Mouse (Mus musculus): Measurements from ENCODE around the gene Zfp775.

Zfp775 gene

DNA sequence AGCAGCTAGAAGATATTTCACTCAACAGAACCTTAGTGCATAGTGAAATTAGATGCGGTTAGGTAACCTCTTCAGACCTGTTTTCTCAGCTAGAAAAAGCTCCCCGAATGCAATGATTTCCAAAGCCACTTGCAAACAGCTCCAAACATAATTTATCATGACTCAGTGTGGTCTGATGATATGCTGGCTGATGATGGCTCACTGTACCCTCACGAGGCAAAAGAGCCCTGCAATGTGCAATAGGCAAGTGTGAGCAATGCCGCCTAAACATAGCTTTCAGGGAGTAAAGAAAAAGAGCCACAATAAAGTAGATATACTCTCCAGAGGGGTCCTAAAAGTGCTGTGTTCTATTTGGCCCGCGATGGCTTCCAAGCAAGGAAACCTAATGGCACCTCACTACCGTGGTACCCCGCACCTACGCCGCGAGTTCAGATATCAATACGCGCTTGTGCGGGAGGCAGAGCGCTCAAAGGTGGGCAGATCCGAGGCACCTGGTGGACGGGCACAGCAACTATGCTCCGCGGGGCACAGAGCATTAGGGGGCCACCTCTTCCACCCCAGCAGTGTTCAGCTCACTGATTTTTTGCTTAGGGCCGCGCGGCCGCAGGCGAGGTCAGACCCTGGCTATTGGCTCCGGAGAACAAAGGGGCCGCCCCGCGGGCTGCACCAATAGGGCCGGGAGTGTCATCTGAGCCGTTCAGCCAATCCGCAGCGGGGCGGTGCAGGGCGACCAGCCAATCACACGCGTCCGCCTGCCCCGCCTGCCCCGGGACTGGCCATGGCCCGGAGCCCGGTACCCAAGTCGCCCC, at the start of gene Zfp775:
TSS of gene Zfp775 (plus strand) at position 793 of the 809 bp plus-strand sequence.
- DNase-seq (ENCODE audit: low spot score), result peak; percentile 96

DNA sequence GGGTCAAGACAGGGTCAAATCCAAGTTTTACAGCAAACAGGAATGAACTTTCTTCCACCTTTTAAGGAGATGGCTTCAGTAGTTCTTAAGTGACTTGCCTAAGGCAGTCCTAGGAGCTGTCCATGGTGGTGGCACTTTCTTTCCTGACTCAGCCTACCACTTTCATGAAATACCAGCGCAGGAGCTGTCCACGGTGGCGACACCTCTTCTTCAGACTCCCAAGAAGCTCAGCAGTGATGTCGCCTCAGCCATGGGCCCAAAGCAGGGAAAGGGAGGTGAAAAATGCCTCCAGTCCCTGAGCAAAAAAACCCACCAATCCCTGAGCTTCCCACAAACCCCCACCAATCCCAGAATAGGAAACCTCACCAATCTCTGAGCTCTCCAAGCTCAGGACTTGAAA, 48.9 kb upstream of the Zfp775 start:
- no peak for DNase-seq (ENCODE audit: low spot score)

DNA sequence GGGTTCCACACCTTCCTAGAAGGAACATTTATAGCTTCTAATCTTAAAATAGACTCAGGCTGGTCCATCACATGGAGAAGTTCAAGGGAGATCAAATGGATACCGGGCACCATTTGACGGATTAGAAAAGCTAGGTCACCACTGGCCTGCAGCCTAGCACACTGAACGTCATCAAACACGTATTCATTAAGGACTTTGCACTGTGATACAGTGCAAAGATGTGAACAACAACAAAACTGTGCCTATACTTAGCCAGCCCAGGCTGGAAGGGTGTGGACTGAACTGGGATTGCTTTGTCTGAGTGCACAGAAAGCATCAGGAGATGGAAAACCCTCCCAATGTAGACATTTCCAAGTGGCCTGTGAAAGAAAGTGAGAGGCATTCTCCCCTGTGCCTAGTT, 48.0 kb upstream of the Zfp775 start:
- no peak for DNase-seq (ENCODE audit: low spot score)

DNA sequence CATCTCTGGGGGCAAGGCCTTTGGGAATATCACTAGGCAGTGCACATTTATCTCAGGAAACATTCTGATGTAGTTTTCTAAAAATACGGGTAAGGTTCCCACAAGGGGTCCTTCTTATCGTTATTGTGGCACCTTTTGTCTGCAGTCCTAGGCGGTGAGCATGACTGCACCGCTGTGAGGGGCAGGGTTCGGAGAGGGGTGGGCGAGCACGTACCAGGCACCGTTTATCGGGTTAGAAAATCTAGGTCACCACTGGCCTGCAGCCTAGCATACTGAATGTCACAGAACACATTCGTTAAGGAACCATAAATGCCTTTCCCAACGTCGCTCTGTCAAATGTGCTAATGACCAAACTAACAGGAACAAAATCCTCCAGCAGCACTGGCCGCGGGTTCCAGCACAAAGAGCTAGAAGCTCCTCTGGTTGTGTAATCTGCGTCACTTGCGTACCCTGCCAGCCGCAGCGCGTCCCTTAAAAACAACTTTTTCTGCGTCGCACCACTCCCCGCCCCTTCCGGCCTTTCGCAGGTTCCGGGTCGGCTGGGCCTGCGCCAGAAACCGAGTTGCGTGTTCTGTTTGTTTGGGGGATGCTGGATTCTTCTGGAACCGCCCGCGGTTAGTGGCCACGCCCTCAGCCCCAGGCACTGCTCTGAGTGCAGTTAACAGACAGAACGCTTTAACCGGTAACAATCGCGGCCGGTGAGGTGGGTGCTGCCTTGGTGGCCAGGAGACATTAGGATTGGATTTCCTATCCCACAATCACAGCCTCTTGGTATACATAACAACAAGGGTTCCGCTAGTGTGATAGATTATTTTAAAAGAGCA, 47.4 kb upstream of the Zfp775 start, which contains the start of gene Lrrc61:
TSS of gene Lrrc61 (plus strand) at position 517 of the 824 bp plus-strand sequence.
- peak; percentile 93 for DNase-seq (ENCODE audit: low spot score)

DNA sequence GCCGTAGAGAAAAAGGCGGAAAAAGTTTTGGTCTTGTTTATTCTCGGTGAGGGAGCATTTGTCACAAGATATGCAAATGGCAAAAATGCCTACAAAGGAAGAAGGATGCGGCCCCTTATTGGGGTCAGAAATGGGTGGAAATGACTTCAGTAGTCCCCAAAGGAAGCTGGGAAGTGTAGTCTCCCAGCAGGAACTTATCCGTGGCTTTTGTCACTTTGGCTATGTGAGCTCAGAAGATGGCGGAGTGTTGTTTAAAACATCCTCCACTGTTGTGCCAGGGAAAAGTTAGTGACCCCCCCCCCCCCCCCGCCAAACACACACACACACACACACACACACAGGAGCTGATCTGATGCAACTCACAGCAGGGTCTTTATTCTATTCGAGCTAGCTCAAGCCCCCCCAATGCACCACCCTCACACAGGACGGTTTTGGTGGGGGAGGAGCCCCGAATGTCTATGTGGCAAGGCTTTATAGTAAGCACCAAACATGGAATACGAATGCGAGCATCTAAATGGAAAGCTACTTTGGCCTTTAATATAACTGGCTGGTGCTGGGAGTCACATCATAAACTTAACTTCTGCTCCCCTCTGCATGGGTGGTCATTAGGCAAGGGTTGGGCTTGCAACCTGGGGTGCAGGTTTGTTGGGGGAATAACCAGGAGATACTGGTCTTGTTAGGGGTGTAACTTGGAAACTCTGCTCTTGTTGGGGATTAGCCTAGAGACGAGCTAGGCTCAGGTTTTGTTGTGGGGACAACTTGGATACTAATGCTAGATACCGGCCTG, 46.6 kb upstream of the Zfp775 start:
- peak; percentile 79 for DNase-seq (ENCODE audit: low spot score)

DNA sequence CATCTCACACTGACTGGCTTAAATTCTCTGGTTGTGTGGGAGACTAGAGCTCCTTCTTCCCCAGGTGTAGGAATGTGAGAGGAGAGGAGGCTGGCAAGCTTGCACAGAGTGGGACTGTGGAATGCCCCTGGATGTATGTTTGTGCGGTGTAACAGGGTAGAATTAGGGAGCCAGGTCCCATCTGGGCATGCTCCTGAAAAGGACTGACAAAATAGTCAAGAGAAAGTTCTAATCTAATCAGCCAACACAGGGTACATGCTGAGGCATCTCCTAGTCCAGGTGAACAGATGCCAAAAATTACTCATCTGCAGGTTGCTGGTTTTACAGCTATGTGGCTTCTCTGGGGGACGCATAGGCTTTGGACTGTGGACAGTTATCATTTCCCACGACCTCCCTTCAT, 45.9 kb upstream of the Zfp775 start:
- no peak for DNase-seq (ENCODE audit: low spot score)

DNA sequence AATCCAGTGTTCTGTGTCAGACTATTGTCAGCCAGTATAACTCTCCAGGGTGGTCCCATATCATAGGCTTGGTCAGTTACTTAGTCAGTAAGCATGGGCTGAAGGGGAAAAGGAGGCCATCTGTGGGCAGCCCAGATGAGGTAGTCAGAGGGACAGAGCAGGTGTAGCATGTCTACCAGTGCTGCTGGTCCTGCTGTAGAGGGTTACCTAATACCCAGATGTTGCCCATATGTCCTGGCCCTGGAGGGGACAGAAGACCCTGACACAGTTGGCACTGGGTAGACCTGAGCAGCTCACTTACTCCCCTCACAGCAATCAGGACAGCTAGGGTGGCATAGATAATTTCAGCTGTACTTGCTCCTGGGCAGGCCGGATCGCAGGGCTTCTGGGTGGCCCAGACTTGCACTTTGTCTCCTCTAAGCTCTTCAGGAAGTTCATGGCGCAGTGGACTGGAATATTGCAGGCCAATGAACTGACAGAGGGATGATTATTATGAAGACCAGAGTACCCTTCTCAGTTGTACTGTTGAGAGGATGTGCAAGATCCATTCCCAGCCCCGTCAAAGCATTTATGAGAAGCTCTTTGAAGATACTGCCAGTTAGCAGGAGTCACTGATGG, 36.1 kb upstream of the Zfp775 start:
- no peak for DNase-seq (ENCODE audit: low spot score)

DNA sequence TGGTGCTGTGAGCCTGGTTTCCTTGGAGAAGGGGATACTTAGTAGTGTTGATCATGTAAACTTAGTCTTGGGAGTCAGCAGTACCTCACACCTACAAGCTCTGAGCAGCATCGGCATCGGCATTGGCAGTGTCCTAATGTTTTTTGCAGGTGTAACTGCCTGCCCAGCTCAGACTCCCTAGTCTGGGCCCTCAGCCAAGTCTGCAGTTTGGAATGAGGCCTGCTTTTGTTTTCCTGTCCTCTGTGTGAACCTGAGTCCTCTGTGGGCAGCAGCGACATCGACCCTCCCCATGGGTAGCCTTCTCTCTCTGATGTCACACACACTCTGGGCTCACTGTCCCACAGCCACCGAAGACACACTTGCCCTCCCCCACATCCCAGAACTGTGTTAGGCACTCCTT, 35.6 kb upstream of the Zfp775 start:
- DNase-seq (ENCODE audit: low spot score), result no peak

DNA sequence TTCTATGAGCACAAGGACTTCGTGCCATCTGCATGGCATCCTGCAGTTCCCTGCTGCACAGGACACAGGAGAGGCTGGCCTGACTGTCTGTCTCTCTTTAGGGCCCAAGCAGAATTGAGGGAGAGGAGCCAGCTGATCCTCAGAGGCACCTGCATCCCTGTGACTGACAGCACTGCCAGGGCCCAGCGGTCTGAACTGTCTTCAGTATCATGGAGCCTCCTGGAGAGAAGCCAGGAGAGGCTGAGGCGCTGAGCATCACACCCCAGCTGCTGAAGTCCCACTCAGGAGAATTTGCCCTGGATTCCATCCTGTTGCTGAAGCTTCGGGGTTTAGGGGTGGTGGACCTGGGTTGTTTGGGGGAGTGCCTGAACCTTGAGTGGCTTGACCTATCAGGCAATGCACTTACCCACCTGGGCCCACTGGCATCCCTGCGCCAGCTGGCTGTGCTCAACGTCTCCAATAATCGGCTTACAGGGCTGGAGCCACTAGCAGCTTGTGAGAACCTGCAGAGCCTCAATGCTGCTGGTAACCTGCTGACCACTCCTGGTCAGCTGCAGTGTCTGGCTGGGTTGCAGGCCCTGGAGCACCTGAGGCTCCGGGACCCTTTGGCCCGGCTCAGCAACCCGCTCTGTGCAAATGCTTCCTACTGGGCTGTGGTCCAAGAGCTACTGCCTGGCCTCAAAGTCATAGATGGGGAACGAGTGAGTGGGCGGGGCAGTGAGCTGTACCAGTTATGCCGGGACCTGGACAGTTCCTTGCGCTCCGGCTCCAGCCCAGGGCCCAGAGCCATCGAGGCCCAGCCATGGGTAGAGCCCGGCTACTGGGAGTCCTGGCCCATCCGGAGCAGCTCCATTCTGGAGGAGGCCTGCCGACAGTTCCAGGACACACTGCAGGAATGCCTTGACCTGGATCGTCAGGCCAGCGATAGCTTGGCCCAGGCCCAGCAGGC, 33.6 kb upstream of the Zfp775 start:
- DNase-seq (ENCODE audit: low spot score), result no peak

DNA sequence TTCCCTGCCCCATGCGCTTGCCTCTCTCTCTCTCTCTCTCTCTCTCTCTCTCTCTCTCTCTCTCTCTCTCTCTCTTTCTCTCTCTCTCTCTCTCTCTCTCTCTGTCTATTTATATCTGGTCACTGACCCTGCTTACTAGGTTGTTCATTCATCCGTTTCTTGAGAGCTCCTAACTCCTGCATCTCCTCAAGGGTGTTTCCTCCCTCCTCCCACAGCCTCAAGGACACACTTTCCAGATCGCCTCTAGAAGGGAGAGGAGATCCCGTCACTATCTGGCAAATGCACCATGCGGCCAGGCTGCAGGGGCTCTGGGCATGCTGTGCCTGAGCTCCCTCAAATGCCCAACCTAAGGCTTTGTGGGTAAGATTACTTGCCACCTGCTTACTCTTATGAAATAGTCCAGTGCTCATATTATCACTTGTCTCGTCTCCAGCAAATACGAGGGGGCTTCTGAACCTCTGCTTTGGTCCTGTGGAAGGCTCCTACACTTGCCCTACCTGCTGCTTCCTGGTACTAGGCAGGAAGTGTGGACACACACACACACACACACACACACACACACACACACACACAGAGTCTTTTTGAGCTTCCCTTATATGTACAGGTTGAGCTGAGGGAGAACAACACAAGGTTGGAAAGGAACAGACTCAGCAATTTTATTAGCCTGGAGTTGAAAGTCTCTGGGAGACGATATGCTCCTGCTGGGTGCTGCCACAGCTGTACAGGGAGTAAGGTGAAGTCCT, 32.6 kb upstream of the Zfp775 start:
- no peak for DNase-seq (ENCODE audit: low spot score)

DNA sequence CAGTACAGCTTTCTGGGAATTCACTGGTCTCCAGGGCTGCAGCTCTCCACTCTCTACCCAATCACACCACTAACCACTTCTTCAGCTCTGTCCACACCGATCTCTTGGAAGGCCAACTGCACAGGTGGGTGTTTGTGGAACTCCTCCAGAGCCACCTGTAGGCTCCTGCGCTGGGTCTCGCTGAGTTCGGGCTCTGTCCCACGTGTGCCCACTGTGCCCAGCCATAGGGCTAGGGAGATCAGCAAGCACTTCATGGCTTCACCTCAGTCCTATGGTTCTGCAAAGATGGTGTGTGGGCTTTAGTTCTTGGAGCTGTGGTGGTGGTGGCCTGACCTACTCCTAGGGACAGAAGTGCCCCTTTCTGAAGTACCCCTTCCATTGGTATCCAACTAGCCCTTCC, 29.8 kb upstream of the Zfp775 start:
- no peak for DNase-seq (ENCODE audit: low spot score)

DNA sequence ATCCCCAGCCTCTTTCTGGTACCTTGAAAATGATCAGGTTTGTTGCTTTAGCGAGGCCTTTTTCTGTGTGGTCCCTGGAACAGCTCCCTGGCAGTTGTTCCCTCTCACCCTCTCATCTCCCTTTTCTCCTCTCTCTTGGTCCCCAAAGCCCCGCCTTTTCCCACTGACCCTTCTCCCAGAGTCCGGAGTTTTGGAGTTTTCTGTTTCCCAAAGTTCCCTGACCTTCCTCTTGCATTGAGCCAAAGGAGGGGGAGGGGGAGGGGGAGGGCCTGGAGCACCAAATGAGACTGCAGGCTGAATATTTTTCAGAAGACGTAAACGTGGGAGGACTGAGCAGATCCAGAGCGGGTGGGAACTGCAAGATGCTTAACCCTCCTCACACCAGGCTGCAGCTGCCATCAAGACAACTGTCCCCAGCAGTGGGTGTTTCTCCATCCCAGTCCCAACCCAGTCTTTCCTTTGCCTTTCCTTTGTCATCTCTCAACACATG, 29.2 kb upstream of the Zfp775 start, which contains the start of gene Rarres2:
TSS of gene Rarres2 (minus strand) at position 218 of the 490 bp plus-strand sequence.
- no peak for DNase-seq (ENCODE audit: low spot score)

DNA sequence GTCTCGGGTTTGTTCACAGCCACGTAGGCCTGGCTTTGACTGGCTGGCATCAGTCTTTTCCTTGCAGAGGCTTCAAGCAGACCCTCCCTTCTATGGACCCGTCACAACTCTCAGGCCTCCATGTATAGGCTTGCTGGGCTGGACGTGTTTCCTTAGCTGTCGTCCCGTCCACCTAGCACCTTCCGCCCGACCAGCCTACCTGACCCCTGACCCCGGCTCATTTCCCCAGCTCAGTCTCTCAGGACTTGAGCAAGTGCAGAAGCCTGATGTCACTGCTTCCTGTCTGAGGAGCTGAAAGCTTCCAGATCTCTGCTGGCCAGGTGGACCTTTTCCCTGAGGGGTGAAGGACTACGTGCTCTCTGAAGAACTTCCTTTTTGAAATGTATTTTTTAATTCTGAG, 28.6 kb upstream of the Zfp775 start:
- DNase-seq (ENCODE audit: low spot score), result no peak

DNA sequence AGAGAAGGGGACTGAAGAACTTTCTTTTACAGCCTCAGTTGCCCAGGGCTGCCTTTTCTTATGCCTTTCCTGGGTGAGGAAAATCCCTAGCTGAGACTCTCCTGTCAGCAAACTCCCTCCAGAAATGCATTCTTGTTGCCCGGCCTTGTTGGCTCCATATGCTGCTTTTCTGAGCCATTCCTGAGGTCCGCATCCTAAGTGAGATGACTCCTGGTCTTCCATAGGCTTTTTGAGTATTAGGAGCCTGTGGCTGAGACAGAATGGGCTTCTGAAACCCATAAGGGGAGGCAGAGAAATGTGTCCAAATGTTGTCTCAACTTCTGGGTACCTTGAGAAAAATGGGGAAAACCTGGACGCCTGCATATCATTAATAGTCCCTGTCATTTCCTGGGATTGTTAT, 27.9 kb upstream of the Zfp775 start:
- DNase-seq (ENCODE audit: low spot score), result no peak

DNA sequence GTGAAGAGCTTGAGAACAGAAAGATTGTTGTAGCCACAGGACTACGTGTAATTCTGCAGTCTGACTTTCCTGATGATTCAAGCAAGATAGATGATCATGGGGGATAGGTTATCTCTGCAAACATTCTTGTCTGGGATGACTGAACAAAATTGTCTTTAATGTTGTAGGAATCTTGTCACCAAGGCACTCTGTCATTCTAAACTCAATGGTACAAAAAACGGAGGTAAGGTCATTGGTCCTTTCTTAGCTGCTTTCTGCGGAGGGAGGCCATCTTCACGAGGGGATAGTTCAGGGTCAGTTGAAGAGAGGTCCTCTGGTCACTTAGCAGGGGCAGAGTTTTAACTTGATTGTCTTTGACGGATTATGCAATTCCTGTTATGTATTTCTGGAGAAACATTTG, 23.1 kb upstream of the Zfp775 start:
- no peak for DNase-seq (ENCODE audit: low spot score)

DNA sequence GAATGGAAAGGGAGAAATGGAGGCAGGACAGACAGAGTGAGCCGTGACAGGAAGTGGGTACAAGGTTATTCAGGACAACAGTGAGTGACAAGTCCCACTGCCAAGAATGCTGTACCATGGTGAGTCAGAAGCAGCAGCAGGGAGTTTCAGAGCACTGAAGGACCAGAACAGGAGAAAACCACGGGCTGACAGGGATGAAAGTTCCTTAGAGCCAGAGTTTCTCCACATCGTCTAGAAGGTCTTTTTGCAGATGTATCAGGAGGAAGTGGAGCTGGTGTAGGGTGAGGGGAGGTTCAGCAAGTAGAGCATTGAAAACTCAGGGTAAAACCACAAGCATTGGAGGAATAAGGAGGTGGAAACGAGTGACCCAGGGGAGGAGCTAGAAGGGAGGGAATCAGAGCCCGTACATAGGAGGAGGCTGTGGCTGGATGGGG, 22.6 kb upstream of the Zfp775 start:
- no peak for DNase-seq (ENCODE audit: low spot score)

DNA sequence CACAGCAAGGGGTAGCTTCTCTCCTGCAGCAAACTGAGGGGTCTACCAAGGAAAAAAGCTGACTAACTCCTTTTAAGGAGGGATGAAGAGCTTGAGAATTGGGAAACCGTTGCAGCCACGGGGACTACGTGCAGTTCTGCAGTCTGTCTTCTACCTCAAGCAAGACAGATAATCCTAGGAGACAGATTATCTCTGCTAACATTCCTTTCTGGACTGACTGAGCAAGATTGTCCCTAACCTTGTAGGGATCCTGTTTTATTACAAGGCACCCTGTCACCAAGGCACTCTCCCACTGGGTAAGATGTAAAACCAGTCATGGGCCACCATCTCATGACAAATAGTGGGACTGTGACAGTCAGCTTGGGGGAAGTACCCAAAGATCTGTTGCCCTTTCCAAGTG, 20.6 kb upstream of the Zfp775 start:
- DNase-seq (ENCODE audit: low spot score), result no peak

DNA sequence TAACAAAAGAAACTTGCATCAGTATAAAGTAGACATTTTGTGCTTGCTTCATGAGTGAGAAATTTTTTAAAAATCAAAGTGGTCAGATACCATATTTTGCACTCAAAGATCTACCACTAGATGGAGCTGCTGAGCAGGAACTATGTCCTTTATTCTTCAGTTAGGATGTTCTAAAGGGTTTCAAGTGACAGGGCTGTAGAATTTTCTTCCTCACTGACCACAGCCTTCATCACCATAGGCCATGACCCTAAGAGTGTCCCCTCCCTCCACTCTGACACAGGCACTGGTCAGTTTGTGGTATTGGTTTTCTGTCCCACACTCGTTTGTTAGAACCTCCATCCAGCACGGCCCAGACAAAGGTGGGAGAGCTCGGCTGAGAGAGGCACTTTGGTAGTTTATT, 19.8 kb upstream of the Zfp775 start:
- peak; percentile 88 for DNase-seq (ENCODE audit: low spot score)

DNA sequence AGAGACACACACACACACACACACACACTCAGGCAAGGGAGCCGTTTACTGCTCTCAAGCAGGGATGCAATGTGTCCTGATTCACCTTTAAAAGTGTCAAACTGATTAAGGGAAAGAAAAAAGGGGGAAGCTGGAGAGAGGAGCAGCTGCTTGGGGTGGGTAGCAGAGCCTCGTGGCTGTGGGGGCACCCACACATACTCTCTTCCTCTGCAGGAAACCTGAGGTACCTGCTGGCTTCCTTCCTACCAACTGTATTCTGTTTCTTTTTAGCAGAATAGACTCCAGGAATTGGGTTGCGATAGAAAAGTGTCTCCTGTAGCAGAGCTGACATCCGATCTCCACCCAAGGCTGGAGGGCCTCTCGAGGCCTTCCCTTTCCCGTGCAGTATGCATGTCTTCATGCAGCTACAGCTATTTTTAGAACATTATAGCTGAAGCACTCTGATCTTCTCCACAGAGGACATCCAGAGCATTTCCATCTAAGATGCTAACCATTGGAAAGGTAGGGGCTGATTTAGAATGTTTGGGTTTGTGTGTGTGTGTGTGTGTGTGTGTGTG, 12.6 kb upstream of the Zfp775 start, which contains the start of gene Gm45021:
TSS of gene Gm45021 (plus strand) at position 417 of the 557 bp plus-strand sequence.
- DNase-seq (ENCODE audit: low spot score), result no peak

Data from retina, embryonic 14.5 days (tissue).